Mouse (Mus musculus) olfactory bulb, adult 2 months (tissue): ENCODE measurements around the gene Tmem212.
"Not testable (repeated sequence)": the region's sequence is repeated elsewhere in the genome, so short reads cannot be mapped to it uniquely, and the experiment has no call there.

ENCODE experiments used
- CTCF ChIP-seq: fragments of 200-500 bp; IDR thresholded peaks from 2 replicates; pipeline ENCODE4 v1.5.1; 2012; ENCODE audit warnings: low read depth, mild to moderate bottlenecking, low read length, moderate library complexity; ENCODE audit not compliant: insufficient read depth
- POLR2A ChIP-seq: fragments of 200-500 bp; IDR thresholded peaks from 2 replicates; pipeline ENCODE4 v1.6.1; 2012; ENCODE audit warnings: mild to moderate bottlenecking, low read depth, low read length, moderate library complexity; ENCODE audit not compliant: insufficient read depth

DNA sequence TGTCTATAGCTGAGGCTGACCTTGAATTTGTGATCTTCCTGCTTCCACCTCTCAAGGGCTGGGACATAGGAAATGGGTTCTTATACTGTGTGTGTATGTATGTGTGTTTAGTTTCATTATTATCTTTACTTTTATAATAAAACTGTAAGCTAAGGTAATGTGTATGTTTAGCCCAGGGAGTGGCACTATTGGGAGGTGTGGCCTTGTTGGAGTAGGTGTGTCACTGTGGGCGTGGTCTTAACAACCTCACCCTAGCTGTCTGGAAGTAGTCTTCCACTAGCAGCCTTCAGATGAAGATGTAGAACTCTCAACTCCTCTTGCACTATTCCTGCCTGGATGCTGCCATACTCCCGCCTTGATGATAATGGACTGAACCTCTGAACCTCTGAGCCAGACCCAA, 49.2 kb upstream of the Tmem212 start:
- not testable (repeated sequence) for TF ChIP-seq CTCF, POLR2A
